Mouse (Mus musculus): Measurements from ENCODE around the gene Tnfrsf11a. TPM values are rescaled to one million over a fixed set of nuclear protein-coding genes. Genes with fewer than 3 reads are reported as not detected.

The Tnfrsf11a gene
- total and polyA plus RNA-seq, 2 experiments, result 0.45 to 1.2 TPM

DNA sequence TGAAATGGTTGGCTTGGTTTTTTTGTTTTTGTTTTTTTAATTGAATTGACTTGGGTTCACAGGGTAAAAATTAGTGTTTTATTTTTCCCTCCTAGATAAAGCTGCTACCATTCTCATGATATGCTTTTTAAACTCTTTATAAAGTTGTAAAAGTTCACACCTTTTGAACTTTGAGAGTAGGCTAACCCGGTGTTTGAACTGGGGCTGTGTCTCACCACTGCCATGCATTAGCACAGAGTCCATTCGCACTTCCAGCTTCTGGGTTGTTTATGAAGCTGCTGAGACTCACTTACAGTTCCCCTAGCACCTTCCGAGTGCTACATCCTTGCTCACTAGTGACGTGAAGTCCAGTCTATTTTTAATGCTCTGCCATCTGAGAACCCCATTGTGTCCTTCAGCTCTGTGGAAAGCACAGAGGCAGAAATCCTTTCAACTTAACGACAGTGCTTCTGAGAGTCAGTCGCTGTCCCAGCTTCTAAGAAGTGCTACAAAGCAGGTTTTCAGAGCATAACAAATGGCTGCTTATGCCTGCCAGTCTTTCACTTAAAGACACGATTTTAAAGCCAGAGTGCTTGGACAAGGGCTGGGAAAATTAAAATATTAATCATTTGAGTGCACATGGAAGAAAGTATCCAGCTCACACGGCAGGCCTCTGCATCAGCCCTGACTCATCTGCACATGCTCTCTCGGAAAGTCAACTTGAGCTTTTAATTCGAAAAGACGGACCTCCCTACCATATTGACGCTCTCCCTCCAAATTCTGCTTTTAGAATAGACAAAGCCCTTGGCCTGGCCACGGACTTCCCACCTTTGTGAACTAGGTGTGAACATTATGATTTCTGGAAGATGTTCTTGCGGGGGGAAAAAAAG is 34.1 kb downstream of the Tnfrsf11a start:
- DNase-seq (ENCODE audit: extremely low read depth, low read depth, low spot score), result no peak
- TF ChIP-seq POLR2A (IDR thresholded peaks at IDR 0.05; ENCODE audit: extremely low read depth, insufficient read depth, low read length) (no peak), CTCF (IDR thresholded peaks at IDR 0.05; ENCODE audit: low read depth, low read length) (no peak)
- no peaks in the 10 kb centered on the region for H3K27me3 ChIP-seq (ENCODE audit: control insufficient read depth, insufficient read depth, low read length)
- H3K4me3 ChIP-seq (ENCODE audit: insufficient read depth, low read depth, low read length), result no peak overlapping the region
- no peaks in the 10 kb centered on the region for H3K4me1 ChIP-seq (ENCODE audit: control insufficient read depth, insufficient read depth, low read length)
- H3K27ac ChIP-seq (replicated peaks; ENCODE audit: insufficient read depth, low read depth, low read length), result no peak overlapping the region
- no peaks in the 10 kb centered on the region for H3K79me2 ChIP-seq (ENCODE audit: control insufficient read depth, insufficient read depth, low read length)
- H3K9ac ChIP-seq (ENCODE audit: low read depth, low read length), result no peak overlapping the region
- WGBS, result 85% methylated on average over 14 of the region's 14 CpGs
- no peaks in the 10 kb centered on the region for H3K36me3 ChIP-seq (ENCODE audit: control insufficient read depth, insufficient read depth, low read length)

DNA sequence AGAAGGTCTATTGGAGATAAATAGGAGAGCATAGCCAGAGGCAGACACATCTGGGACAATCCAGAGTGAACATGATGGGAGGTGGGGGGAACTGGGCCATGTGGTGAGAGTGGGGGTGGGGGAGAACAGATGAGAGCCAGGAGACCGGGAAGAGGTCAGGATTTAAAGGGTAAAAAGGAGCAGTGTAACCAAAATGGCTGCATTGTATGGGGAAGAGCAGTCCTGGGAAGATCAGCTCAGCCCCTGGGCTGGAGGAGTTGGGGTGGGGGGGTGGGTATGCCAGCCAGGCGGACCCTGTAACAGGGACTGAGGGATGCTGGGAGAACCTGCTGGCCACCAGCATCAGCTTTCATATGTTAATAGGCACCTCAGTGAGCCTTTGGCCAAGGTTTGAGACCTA is 34.8 kb downstream of the Tnfrsf11a start:
- Histone ChIP-seq H3K9ac (ENCODE audit: low read depth, low read length) (no peak overlapping the region), H3K4me1 (ENCODE audit: control insufficient read depth, insufficient read depth, low read length) (no peaks in the 10 kb centered on the region), H3K27me3 (ENCODE audit: control insufficient read depth, insufficient read depth, low read length) (no peaks in the 10 kb centered on the region), H3K27ac (replicated peaks; ENCODE audit: insufficient read depth, low read depth, low read length) (no peak overlapping the region), H3K36me3 (ENCODE audit: control insufficient read depth, insufficient read depth, low read length) (no peaks in the 10 kb centered on the region), H3K4me3 (ENCODE audit: insufficient read depth, low read depth, low read length) (no peak overlapping the region), H3K79me2 (ENCODE audit: control insufficient read depth, insufficient read depth, low read length) (no peaks in the 10 kb centered on the region)
- WGBS, result 78% methylated on average over 2 of the region's 2 CpGs
- DNase-seq (ENCODE audit: extremely low read depth, low read depth, low spot score), result no peak
- no peak for TF ChIP-seq POLR2A (IDR thresholded peaks at IDR 0.05; ENCODE audit: extremely low read depth, insufficient read depth, low read length)
- TF ChIP-seq CTCF (IDR thresholded peaks at IDR 0.05; ENCODE audit: low read depth, low read length), result no peak

DNA sequence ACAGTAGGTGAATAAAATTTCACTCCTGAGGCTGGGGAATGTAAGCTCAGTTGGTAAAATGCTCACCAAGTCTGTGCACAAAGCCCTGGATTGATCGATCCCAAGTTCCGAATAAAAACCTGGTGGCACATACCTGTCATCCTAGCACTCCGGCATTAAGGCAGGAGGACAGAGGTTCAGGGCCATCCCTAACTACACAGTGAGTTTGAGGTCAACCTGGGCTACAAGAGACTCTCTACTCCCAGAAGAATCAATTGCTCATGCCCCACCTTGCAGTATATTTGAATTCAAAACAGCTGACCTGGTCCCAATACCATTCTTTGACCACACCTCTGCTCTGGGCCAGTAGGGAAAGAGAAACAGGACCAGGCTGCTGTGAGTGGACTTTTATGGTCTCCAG is 35.2 kb downstream of the Tnfrsf11a start:
- Histone ChIP-seq H3K27me3 (ENCODE audit: control insufficient read depth, insufficient read depth, low read length) (no peaks in the 10 kb centered on the region), H3K79me2 (ENCODE audit: control insufficient read depth, insufficient read depth, low read length) (no peaks in the 10 kb centered on the region), H3K4me3 (ENCODE audit: insufficient read depth, low read depth, low read length) (no peak overlapping the region), H3K27ac (replicated peaks; ENCODE audit: insufficient read depth, low read depth, low read length) (no peak overlapping the region), H3K9ac (ENCODE audit: low read depth, low read length) (no peak overlapping the region), H3K4me1 (ENCODE audit: control insufficient read depth, insufficient read depth, low read length) (no peaks in the 10 kb centered on the region), H3K36me3 (ENCODE audit: control insufficient read depth, insufficient read depth, low read length) (no peaks in the 10 kb centered on the region)
- WGBS, result 94% methylated on average over 3 of the region's 3 CpGs
- no peak for DNase-seq (ENCODE audit: extremely low read depth, low read depth, low spot score)
- TF ChIP-seq POLR2A (IDR thresholded peaks at IDR 0.05; ENCODE audit: extremely low read depth, insufficient read depth, low read length), result no peak
- no peak for TF ChIP-seq CTCF (IDR thresholded peaks at IDR 0.05; ENCODE audit: low read depth, low read length)

DNA sequence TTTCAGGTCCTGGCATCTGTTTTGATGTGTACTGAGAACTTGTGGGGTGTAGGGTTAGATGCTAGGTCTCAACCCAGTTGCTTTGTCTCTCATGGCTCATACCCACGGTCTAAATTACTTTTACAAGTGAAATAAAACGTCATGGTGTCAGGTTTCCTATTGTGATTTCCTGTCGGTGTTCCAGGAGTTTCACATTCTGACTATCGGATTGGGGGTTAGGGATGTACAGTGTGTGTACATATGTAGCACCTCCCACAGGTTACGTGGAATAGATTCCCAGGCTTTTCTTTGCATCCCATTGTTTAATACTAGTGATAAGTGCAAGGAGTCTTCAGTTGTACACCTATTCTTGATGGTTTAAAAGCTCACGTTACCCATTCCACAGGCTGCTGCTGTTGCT is 38.5 kb downstream of the Tnfrsf11a start:
- no peaks in the 10 kb centered on the region for H3K79me2 ChIP-seq (ENCODE audit: control insufficient read depth, insufficient read depth, low read length)
- H3K4me3 ChIP-seq (ENCODE audit: insufficient read depth, low read depth, low read length), result no peak overlapping the region
- no peaks in the 10 kb centered on the region for H3K27me3 ChIP-seq (ENCODE audit: control insufficient read depth, insufficient read depth, low read length)
- TF ChIP-seq POLR2A (IDR thresholded peaks at IDR 0.05; ENCODE audit: extremely low read depth, insufficient read depth, low read length) (no peak), CTCF (IDR thresholded peaks at IDR 0.05; ENCODE audit: low read depth, low read length) (no peak)
- no peak for DNase-seq (ENCODE audit: extremely low read depth, low read depth, low spot score)
- H3K36me3 ChIP-seq (ENCODE audit: control insufficient read depth, insufficient read depth, low read length), result no peaks in the 10 kb centered on the region
- 69% methylated on average over 6 of the region's 6 CpGs for WGBS
- peaks cover 1% of the 10 kb centered on the region; the same call in 1 of the 2 replicates for H3K4me1 ChIP-seq (ENCODE audit: control insufficient read depth, insufficient read depth, low read length)
- no peak overlapping the region for H3K27ac ChIP-seq (replicated peaks; ENCODE audit: insufficient read depth, low read depth, low read length)
- no peak overlapping the region for H3K9ac ChIP-seq (ENCODE audit: low read depth, low read length)

DNA sequence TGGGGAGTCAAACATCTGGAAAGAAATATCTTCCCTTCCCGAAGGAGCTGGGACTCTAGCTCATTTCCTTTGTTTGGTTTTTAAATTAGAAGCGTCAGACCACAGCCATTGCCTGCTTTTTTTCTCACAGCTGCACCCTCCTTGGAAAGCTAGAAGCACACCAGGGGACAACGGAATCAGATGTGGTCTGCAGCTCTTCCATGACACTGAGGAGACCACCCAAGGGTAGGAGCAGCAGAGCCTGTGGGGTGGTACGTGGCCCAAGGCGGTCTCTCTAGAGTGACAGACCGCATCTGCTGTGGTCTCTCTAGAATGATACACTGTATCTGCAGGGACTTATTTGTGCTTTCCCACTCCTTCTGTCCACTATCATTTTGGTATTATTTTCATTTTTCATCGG is 39.2 kb downstream of the Tnfrsf11a start:
- Histone ChIP-seq H3K36me3 (ENCODE audit: control insufficient read depth, insufficient read depth, low read length) (no peaks in the 10 kb centered on the region), H3K4me3 (ENCODE audit: insufficient read depth, low read depth, low read length) (no peak overlapping the region), H3K9ac (ENCODE audit: low read depth, low read length) (no peak overlapping the region), H3K79me2 (ENCODE audit: control insufficient read depth, insufficient read depth, low read length) (no peaks in the 10 kb centered on the region), H3K4me1 (ENCODE audit: control insufficient read depth, insufficient read depth, low read length) (peaks cover 1% of the 10 kb centered on the region; the same call in 1 of the 2 replicates), H3K27ac (replicated peaks; ENCODE audit: insufficient read depth, low read depth, low read length) (no peak overlapping the region), H3K27me3 (ENCODE audit: control insufficient read depth, insufficient read depth, low read length) (no peaks in the 10 kb centered on the region)
- TF ChIP-seq CTCF (IDR thresholded peaks at IDR 0.05; ENCODE audit: low read depth, low read length) (no peak), POLR2A (IDR thresholded peaks at IDR 0.05; ENCODE audit: extremely low read depth, insufficient read depth, low read length) (no peak)
- DNase-seq (ENCODE audit: extremely low read depth, low read depth, low spot score), result no peak
- 81% methylated on average over 7 of the region's 7 CpGs for WGBS

DNA sequence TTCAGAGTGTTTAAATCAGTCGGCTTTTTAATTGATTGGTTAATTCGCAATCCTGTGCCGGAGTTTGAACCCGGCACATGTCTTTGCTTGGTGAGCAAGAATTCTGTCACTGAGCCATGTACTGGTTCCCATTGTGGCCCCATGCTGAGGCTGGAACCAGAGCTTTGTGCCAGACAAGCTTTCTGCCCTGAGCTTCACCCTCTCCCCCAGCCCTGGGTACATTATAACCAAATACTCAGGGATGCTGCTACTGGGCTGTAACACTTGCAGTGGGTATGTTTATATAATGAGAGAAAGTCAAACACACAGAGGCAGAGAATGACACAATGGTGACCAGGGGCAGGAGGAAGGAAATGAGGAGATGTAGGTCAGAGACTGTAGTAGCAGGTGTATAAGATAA is 43.8 kb downstream of the Tnfrsf11a start:
- TF ChIP-seq POLR2A (IDR thresholded peaks at IDR 0.05; ENCODE audit: extremely low read depth, insufficient read depth, low read length) (no peak), CTCF (IDR thresholded peaks at IDR 0.05; ENCODE audit: low read depth, low read length) (no peak)
- Histone ChIP-seq H3K79me2 (ENCODE audit: control insufficient read depth, insufficient read depth, low read length) (no peaks in the 10 kb centered on the region), H3K36me3 (ENCODE audit: control insufficient read depth, insufficient read depth, low read length) (no peaks in the 10 kb centered on the region), H3K4me1 (ENCODE audit: control insufficient read depth, insufficient read depth, low read length) (peaks cover 1% of the 10 kb centered on the region; the same call in 1 of the 2 replicates), H3K4me3 (ENCODE audit: insufficient read depth, low read depth, low read length) (no peak overlapping the region), H3K9ac (ENCODE audit: low read depth, low read length) (no peak overlapping the region), H3K27me3 (ENCODE audit: control insufficient read depth, insufficient read depth, low read length) (no peaks in the 10 kb centered on the region), H3K27ac (replicated peaks; ENCODE audit: insufficient read depth, low read depth, low read length) (no peak overlapping the region)
- WGBS, result 55% methylated on average over 4 of the region's 4 CpGs
- DNase-seq (ENCODE audit: extremely low read depth, low read depth, low spot score), result no peak

Data from liver, adult 2 months (tissue).